Mouse (Mus musculus) cortical plate, adult 2 months (tissue): ENCODE measurements at regions not wholly inside any gene's neighbourhood (a gene's known extent, or its start where the extent isn't known, plus 50 kb on each side); places are given as distances from the start of the nearest gene placed in this dataset.

Experiments
- CTCF ChIP-seq: fragments of 200-500 bp; IDR thresholded peaks from 2 replicates; pipeline ENCODE4 v1.5.1; 2011; ENCODE audit warnings: mild to moderate bottlenecking, control low read depth, low read length; ENCODE audit not compliant: insufficient read depth; ENCODE audit errors: extremely low read depth
- POLR2A ChIP-seq: fragments of 200-500 bp; IDR thresholded peaks from 2 replicates; pipeline ENCODE4 v1.6.1; 2011; ENCODE audit warnings: mild to moderate bottlenecking, low read length, control low read depth; ENCODE audit not compliant: insufficient read depth; ENCODE audit errors: extremely low read depth

- TF ChIP-seq CTCF (no peak), POLR2A (no peak)
Measured at GRCm38 (mm10) chr4:88935901-88936300, 55.9 kb upstream of the Ifne start.
